Mouse (Mus musculus): ENCODE measurements around the gene Gapvd1. TPM values are rescaled to one million over a fixed set of nuclear protein-coding genes. Genes with fewer than 3 reads are reported as not detected.
A peak's percentile ranks its signal among the peaks of the same experiment; 100 is the strongest.

The Gapvd1 gene
- polyA plus RNA-seq, 1 experiment from 2014 or later: 102 TPM

DNA sequence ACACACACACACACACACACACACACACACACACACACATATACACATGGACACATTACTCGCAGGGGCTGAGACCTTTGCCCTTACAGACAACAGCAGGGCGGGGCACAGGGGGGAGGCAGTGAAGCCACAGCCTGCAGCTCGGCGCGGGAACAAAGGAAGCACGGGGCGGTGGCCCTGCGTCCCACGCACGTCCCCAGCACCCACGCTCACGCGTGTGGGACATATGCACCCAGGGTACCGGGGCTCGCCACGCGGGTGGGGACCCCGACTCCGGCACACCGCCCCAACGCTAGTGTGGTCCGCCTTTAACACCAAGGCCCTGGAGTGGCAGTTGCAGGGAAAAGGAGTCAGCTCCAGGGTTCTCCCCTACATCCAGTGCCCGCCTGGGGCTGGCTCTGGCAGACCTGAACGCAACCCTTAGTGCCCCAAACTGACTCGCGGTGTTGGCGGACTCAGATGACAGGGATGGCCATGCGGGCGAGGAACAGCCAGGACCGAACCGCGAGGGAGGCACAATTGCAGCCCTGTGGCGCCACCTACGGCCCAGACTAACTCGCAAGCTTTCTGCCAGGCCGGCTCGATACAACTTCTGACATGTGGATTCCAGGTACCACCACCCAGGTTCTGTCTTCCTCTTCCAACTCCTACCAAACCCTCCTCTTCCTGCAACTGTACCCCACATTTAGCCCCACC lies 115.9 kb downstream of the Gapvd1 start:
- 24% methylated on average over 37 of the region's 37 CpGs for WGBS
- Histone ChIP-seq H3K4me2 (peak overlapping the region; percentile 82), H3K9ac (ENCODE audit: low read length) (peak overlapping the region; percentile 65), H3K9me3 (ENCODE audit: control insufficient read depth, low read length) (no peaks in the 10 kb centered on the region), H3K27ac (ENCODE audit: low read depth, low read length) (no peak overlapping the region), H3K4me3 (ENCODE audit: low read depth, low read length) (peak overlapping the region; percentile 28), H3K4me1 (ENCODE audit: control insufficient read depth, insufficient read depth, low read length) (peaks cover 6% of the 10 kb centered on the region), H3K36me3 (ENCODE audit: control insufficient read depth, insufficient read depth, low read length) (no peaks in the 10 kb centered on the region), H3K27me3 (ENCODE audit: control insufficient read depth, insufficient read depth, low read length) (no peaks in the 10 kb centered on the region)
- ATAC-seq (ENCODE audit: low FRiP score) (peak; percentile 76), DNase-seq (ENCODE audit: low spot score, missing footprints) (peak; percentile 97)

- Histone ChIP-seq H3K4me3 (ENCODE audit: low read depth, low read length) (no peak overlapping the region), H3K27me3 (ENCODE audit: control insufficient read depth, insufficient read depth, low read length) (no peaks in the 10 kb centered on the region), H3K36me3 (ENCODE audit: control insufficient read depth, insufficient read depth, low read length) (no peaks in the 10 kb centered on the region), H3K4me1 (ENCODE audit: control insufficient read depth, insufficient read depth, low read length) (peaks cover 8% of the 10 kb centered on the region), H3K27ac (ENCODE audit: low read depth, low read length) (no peak overlapping the region; the same call in 1 of the 2 replicates), H3K4me2 (no peak overlapping the region), H3K9me3 (ENCODE audit: control insufficient read depth, low read length) (no peaks in the 10 kb centered on the region), H3K9ac (ENCODE audit: low read length) (no peak overlapping the region)
- ATAC-seq (ENCODE audit: low FRiP score): no peak
- WGBS: 71% methylated on average over 14 of the region's 14 CpGs
- DNase-seq (ENCODE audit: low spot score, missing footprints): no peak
These were observed 119.5 kb downstream of the Gapvd1 start for GRCm38 (mm10) chr2:34635249-34636165.

DNA sequence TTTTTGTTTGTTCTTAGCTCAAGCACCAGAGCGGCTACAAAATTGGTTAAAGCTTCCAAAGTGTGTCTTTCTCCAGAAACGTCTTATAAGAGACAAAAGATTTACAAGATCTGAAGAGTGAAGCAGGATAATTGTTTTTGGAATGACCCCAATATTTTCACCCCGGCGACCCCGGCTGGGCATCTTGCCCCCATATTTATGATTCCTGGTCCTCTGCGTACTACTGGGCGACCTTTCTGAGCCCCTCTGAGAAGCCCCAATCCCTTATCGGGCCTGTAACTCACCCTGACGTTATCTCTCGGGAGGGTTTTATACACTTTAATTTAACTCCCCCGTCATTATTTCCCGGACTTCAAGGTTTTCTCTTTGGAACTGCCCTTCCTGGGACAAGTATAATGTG lies 123.0 kb downstream of the Gapvd1 start:
- no peaks in the 10 kb centered on the region for H3K36me3 ChIP-seq (ENCODE audit: control insufficient read depth, insufficient read depth, low read length)
- no peak overlapping the region for H3K27ac ChIP-seq (ENCODE audit: low read depth, low read length)
- no peak for ATAC-seq (ENCODE audit: low FRiP score)
- peaks cover 8% of the 10 kb centered on the region for H3K4me1 ChIP-seq (ENCODE audit: control insufficient read depth, insufficient read depth, low read length)
- no peak overlapping the region for H3K9ac ChIP-seq (ENCODE audit: low read length)
- WGBS: 80% methylated on average over 12 of the region's 12 CpGs
- H3K4me2 ChIP-seq: no peak overlapping the region
- no peaks in the 10 kb centered on the region for H3K9me3 ChIP-seq (ENCODE audit: control insufficient read depth, low read length)
- no peak for DNase-seq (ENCODE audit: low spot score, missing footprints)
- H3K4me3 ChIP-seq (ENCODE audit: low read depth, low read length): no peak overlapping the region
- H3K27me3 ChIP-seq (ENCODE audit: control insufficient read depth, insufficient read depth, low read length): no peaks in the 10 kb centered on the region

DNA sequence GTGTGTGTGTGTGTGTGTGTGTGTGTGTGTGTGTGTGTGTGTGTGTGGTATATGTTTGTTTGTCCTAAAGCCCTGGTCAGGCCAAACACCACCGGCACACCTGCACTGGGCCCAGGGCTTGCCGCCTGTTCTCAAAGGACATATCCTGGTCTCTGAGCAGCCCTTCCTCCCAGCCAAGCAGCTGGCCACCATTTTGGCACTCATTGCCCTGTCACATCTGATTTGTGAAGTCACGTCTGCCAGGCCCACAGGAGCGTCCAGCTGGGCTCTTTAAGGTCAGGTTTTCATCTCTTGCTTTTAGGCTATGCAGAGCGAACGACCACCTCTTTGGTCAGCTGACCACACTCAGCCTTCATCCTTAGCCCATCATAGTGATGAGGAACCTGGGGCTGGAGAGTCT lies 124.6 kb downstream of the Gapvd1 start:
- Histone ChIP-seq H3K36me3 (ENCODE audit: control insufficient read depth, insufficient read depth, low read length) (no peaks in the 10 kb centered on the region), H3K27me3 (ENCODE audit: control insufficient read depth, insufficient read depth, low read length) (no peaks in the 10 kb centered on the region), H3K4me1 (ENCODE audit: control insufficient read depth, insufficient read depth, low read length) (peaks cover 5% of the 10 kb centered on the region), H3K4me2 (no peak overlapping the region), H3K4me3 (ENCODE audit: low read depth, low read length) (no peak overlapping the region), H3K27ac (ENCODE audit: low read depth, low read length) (no peak overlapping the region), H3K9me3 (ENCODE audit: control insufficient read depth, low read length) (no peaks in the 10 kb centered on the region), H3K9ac (ENCODE audit: low read length) (no peak overlapping the region)
- no peak for ATAC-seq (ENCODE audit: low FRiP score)
- 81% methylated on average over 6 of the region's 6 CpGs for WGBS
- no peak for DNase-seq (ENCODE audit: low spot score, missing footprints)

DNA sequence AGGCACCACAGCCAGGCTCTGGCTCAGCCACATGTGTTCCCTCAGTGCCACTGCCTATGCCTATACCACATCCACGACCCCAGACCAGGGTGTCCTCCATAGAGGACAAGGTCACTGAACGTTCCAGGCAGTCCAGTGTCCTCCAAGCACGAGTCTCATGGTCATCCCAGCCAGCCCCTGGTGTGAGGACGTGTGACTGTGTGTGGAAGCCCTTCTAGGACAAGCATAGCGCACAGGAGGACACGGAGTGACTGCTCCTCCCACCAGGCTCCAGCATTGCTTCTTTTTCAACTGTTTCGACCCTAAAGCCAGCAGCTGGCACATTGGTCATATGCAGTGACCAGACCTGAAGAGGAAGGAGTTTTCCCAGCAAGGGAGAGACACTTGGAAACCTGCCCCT lies 125.3 kb downstream of the Gapvd1 start:
- H3K27me3 ChIP-seq (ENCODE audit: control insufficient read depth, insufficient read depth, low read length): no peaks in the 10 kb centered on the region
- DNase-seq (ENCODE audit: low spot score, missing footprints) (no peak), ATAC-seq (ENCODE audit: low FRiP score) (no peak)
- no peak overlapping the region for H3K27ac ChIP-seq (ENCODE audit: low read depth, low read length)
- H3K4me2 ChIP-seq: no peak overlapping the region
- H3K36me3 ChIP-seq (ENCODE audit: control insufficient read depth, insufficient read depth, low read length): no peaks in the 10 kb centered on the region
- no peak overlapping the region for H3K4me3 ChIP-seq (ENCODE audit: low read depth, low read length)
- 73% methylated on average over 7 of the region's 7 CpGs for whole genome bisulfite sequencing
- H3K9ac ChIP-seq (ENCODE audit: low read length): no peak overlapping the region
- no peaks in the 10 kb centered on the region for H3K9me3 ChIP-seq (ENCODE audit: control insufficient read depth, low read length)
- H3K4me1 ChIP-seq (ENCODE audit: control insufficient read depth, insufficient read depth, low read length): peaks cover 4% of the 10 kb centered on the region

- no peak overlapping the region for H3K27ac ChIP-seq (ENCODE audit: low read depth, low read length)
These were observed 126.0 kb downstream of the Gapvd1 start for GRCm38 (mm10) chr2:34628903-34629540.

DNA sequence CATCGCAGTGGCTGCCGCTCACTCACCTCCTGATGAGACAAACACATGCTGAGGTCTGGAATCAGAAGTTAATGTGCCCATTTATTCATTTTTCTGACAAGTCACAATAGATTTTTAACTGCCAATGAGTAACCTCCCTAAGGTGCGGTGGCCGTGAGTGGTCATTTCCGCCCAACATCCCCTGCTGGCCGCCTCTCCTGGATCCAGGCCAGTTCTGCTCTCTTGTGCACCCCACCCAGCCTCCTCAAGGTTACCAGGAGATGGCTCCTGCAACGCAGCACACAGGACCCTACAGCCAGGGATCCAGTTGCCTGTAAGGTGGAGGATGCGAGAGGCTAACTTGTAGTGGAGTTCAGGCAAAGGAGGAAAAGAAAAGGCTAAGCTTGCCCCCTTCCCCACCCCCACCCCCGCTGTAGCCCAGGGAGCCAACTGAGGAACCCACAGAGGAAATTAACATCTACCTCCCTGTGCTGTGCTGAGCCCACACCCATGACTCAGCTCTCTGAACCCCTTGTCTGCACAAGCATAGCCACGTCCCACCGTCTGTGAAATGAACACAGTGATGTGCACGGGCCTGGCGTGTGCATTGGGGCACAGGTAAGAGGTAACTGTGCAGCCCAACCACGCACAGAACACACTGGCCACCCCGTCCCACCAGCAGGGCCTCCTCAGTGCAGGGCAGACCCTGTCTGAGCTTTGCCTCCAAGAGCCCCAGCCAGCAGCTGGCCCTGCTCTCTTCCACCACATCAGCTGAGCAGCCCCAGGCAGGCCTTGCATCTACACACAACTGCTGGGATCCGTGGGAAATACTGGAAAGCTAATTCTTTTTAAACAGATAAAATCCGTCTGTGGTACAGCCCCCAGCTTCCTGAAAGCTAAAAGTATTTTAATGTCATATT lies 127.5 kb downstream of the Gapvd1 start:
- Histone ChIP-seq H3K36me3 (ENCODE audit: control insufficient read depth, insufficient read depth, low read length) (no peaks in the 10 kb centered on the region), H3K4me2 (no peak overlapping the region), H3K9ac (ENCODE audit: low read length) (no peak overlapping the region), H3K27ac (ENCODE audit: low read depth, low read length) (no peak overlapping the region), H3K4me1 (ENCODE audit: control insufficient read depth, insufficient read depth, low read length) (peaks cover 2% of the 10 kb centered on the region; the same call in 1 of the 2 replicates), H3K27me3 (ENCODE audit: control insufficient read depth, insufficient read depth, low read length) (no peaks in the 10 kb centered on the region), H3K4me3 (ENCODE audit: low read depth, low read length) (no peak overlapping the region), H3K9me3 (ENCODE audit: control insufficient read depth, low read length) (no peaks in the 10 kb centered on the region)
- whole genome bisulfite sequencing: 80% methylated on average over 17 of the region's 17 CpGs
- ATAC-seq (ENCODE audit: low FRiP score) (no peak), DNase-seq (ENCODE audit: low spot score, missing footprints) (no peak)

More at GRCm38 (mm10) chr2:34628903-34629540, 126.0 kb downstream of the Gapvd1 start:
- Histone ChIP-seq H3K36me3 (ENCODE audit: control insufficient read depth, insufficient read depth, low read length) (no peaks in the 10 kb centered on the region), H3K4me1 (ENCODE audit: control insufficient read depth, insufficient read depth, low read length) (peaks cover 2% of the 10 kb centered on the region; the same call in 1 of the 2 replicates), H3K9me3 (ENCODE audit: control insufficient read depth, low read length) (no peaks in the 10 kb centered on the region), H3K9ac (ENCODE audit: low read length) (no peak overlapping the region), H3K4me3 (ENCODE audit: low read depth, low read length) (no peak overlapping the region), H3K4me2 (no peak overlapping the region), H3K27me3 (ENCODE audit: control insufficient read depth, insufficient read depth, low read length) (no peaks in the 10 kb centered on the region)
- WGBS: 92% methylated on average over 4 of the region's 4 CpGs
- ATAC-seq (ENCODE audit: low FRiP score): no peak
- DNase-seq (ENCODE audit: low spot score, missing footprints): no peak

Data from midbrain, embryonic 11.5 days (tissue).